In genomic region chr11:32357686-32358085, GRCm38 (mm10) we compare ENCODE assay signal across 8 mouse cellular contexts. TPM values are rescaled to one million over a fixed set of nuclear protein-coding genes. Genes with fewer than 3 reads are reported as not detected.
DNase-seq lines count a peak whose midpoint lies in the region; ATAC-seq lines count a peak whose summit lies in the region.

No protein-coding gene starts in this region.

- H3K27ac ChIP-seq in kidney, embryonic 16.5 days (ENCODE audit: low read length): no peak overlapping the region

- no peak overlapping the region for H3K9ac ChIP-seq in kidney, embryonic 16.5 days (replicated peaks; ENCODE audit: low read length)

- peaks cover 15% of the 10 kb centered on the region; the same call in 1 of the 2 replicates for H3K36me3 ChIP-seq in kidney, embryonic 16.5 days (ENCODE audit: insufficient read depth, low read length)

- no peaks in the 10 kb centered on the region for H3K9me3 ChIP-seq in kidney, embryonic 16.5 days (ENCODE audit: low read length)

- no peaks in the 10 kb centered on the region for H3K27me3 ChIP-seq in kidney, embryonic 16.5 days (ENCODE audit: insufficient read depth, low read length)

- H3K4me1 ChIP-seq in kidney, embryonic 16.5 days (ENCODE audit: insufficient read depth, low read length): peaks cover 7% of the 10 kb centered on the region; the same call in 1 of the 2 replicates

- DNase-seq in kidney, adult 18-20 months: no peak
- peak; percentile 34 for DNase-seq in adrenal gland, adult 8-10 months
- peak; percentile 69 to 86 for DNase-seq in heart, adult 9 months (ENCODE audit: low spot score in 2 of 2)
- DNase-seq in lung, postnatal 14 days: peak; percentile 70
- peak; percentile 64 to 79 for DNase-seq in urinary bladder, postnatal 4 days (ENCODE audit: low spot score in 2 of 2)
- DNase-seq in spleen, postnatal 36 days (ENCODE audit: low spot score in 2 of 2): no peak
- DNase-seq in thymus, postnatal 25 days: no peak

- WGBS in kidney, embryonic 16.5 days: 40% methylated on average over 9 of the region's 9 CpGs

- H3K4me2 ChIP-seq in kidney, embryonic 16.5 days (replicated peaks; ENCODE audit: low read depth, low read length): no peak overlapping the region

- H3K4me3 ChIP-seq in kidney, embryonic 16.5 days (ENCODE audit: low read length): no peak overlapping the region

- ATAC-seq in kidney, embryonic 16.5 days (ENCODE audit: low FRiP score, low TSS enrichment): peak; percentile 19; the same call in 1 of the 2 replicates

RNA-seq across cellular contexts. Expression of gene Sh3pxd2b, which starts 10.1 kb away (rescaled TPM):
- polyA plus RNA-seq in kidney, embryonic 16.5 days (2015; fragmentation: Nextera tagmentation; extraction: Ambion mirVana): 17.7 and 20.8 TPM in 2 replicates
- 10 to 100 TPM in 2 of 4 experiments, 1 to 10 TPM in 2; 5.6 to 10.8 (median 8.8) TPM for total RNA-seq in adrenal gland, adult 8-10 months (2022)

RNA-seq across cellular contexts. Expression of gene Hbq1a, which starts 57.8 kb away (rescaled TPM):
- polyA plus RNA-seq in kidney, embryonic 16.5 days (2015; fragmentation: Nextera tagmentation; extraction: Ambion mirVana): 0.37 and 0.78 TPM in 2 replicates
- total RNA-seq in adrenal gland, adult 8-10 months (2022): under 1 TPM in 1 of 4 experiments, not detected in 3; 0.54 TPM

Comparison
In these comparisons a context has a peak if more than half of its experiments do, and no peak if none do; other contexts are left out.
1. DNase-seq: peak in adrenal gland, adult 8-10 months (single experiment), heart, adult 9 months (2 of 2), lung, postnatal 14 days (single experiment) and urinary bladder, postnatal 4 days (2 of 2); none in kidney, adult 18-20 months (single experiment), spleen, postnatal 36 days (0 of 2) and thymus, postnatal 25 days (single experiment).